Mouse (Mus musculus) liver, embryonic 16.5 days (tissue): ENCODE data around the gene Bag6. TPM values are rescaled to one million over a fixed set of nuclear protein-coding genes. Genes with fewer than 3 reads are reported as not detected.

Experiments
- ATAC-seq: fragments of 200-750 bp; cut with Nextera tagmentation; 2 replicates; pipeline ENCODE4 v1.8.0; 2017; ENCODE audit warnings: low read depth, mild to moderate bottlenecking, moderate number of reproducible peaks, moderate library complexity
- H3K27ac ChIP-seq: fragments of 300-500 bp; sonication (generic); 2 replicates; pipeline ENCODE4 v1.5.1; 2014; ENCODE audit warnings: mild to moderate bottlenecking, low read length
- H3K27me3 ChIP-seq: fragments of 300-500 bp; sonication (generic); 2 replicates; pipeline ENCODE4 v1.6.1; 2014; ENCODE audit warnings: low read depth, low read length, mixed read lengths; ENCODE audit not compliant: control insufficient read depth, insufficient read depth
- H3K36me3 ChIP-seq: fragments of 300-500 bp; sonication (generic); 2 replicates; pipeline ENCODE4 v1.6.1; 2014; ENCODE audit warnings: mild to moderate bottlenecking; ENCODE audit not compliant: control insufficient read depth, insufficient read depth
- H3K4me1 ChIP-seq: fragments of 300-500 bp; sonication (generic); 2 replicates; pipeline ENCODE4 v1.6.1; 2014; ENCODE audit warnings: low read depth, low read length, mixed read lengths; ENCODE audit not compliant: control insufficient read depth
- H3K4me2 ChIP-seq: fragments of 300-500 bp; sonication (generic); 2 replicates; pipeline ENCODE4 v1.6.1; 2014; ENCODE audit warnings: low read depth, low read length, mixed read lengths
- H3K4me3 ChIP-seq: fragments of 300-500 bp; sonication (generic); 2 replicates; pipeline ENCODE4 v1.5.1; 2014; ENCODE audit warnings: low read depth, mild to moderate bottlenecking, low read length
- H3K9ac ChIP-seq: fragments of 300-500 bp; sonication (generic); 2 replicates; pipeline ENCODE4 v1.6.1; 2014; ENCODE audit warnings: low read depth, low read length
- H3K9me3 ChIP-seq: fragments of 300-500 bp; sonication (generic); replicated peaks from 2 replicates; pipeline ENCODE4 v1.6.1; 2016; ENCODE audit warnings: low read length; ENCODE audit not compliant: control insufficient read depth
- whole genome bisulfite sequencing: fragments of 180-500 bp; shearing (Covaris S2); extraction: QIAGEN DNeasy Blood & Tissue Kit; methylation state at CpG from one replicate; pipeline ENCODE4 v1.1.7; 2014; ENCODE audit not compliant: insufficient replicate concordance; 5-methylcytosine and 5-hydroxymethylcytosine counted together
- polyA plus RNA-seq: library from polyadenylated mRNA; unstranded; fragments of >200 nt; fragmentation: Nextera tagmentation; extraction: Ambion mirVana; gene quantifications from 2 replicates; pipeline ENCODE4 v1.2.1, GENCODE M21; 2015

The Bag6 gene
- polyA plus RNA-seq, 1 experiment from 2014 or later, result 21.4 TPM

- Histone ChIP-seq H3K27ac (no peak overlapping the region), H3K9me3 (no peaks in the 10 kb centered on the region), H3K4me1 (peaks cover 21% of the 10 kb centered on the region), H3K27me3 (no peaks in the 10 kb centered on the region), H3K36me3 (peaks cover under 1% of the 10 kb centered on the region), H3K9ac (no peak overlapping the region), H3K4me3 (no peak overlapping the region), H3K4me2 (no peak overlapping the region)
- ATAC-seq, result no peak
- 85% methylated on average over 7 of the region's 7 CpGs for WGBS
Measured at GRCm38 (mm10) chr17:35133517-35133916, 1.5 kb upstream of the Bag6 start.

- Histone ChIP-seq H3K27me3 (no peaks in the 10 kb centered on the region), H3K9me3 (no peaks in the 10 kb centered on the region), H3K4me2 (peak overlapping the region; percentile 74), H3K27ac (peak overlapping the region; percentile 94), H3K4me1 (peaks cover 18% of the 10 kb centered on the region), H3K36me3 (peaks cover 17% of the 10 kb centered on the region), H3K9ac (peak overlapping the region; percentile 88), H3K4me3 (peak overlapping the region; percentile 85)
- WGBS, result under 1% methylated on average over 43 of the region's 43 CpGs
- peak; percentile 19 for ATAC-seq
Measured at GRCm38 (mm10) chr17:35135591-35136320, 778 bp downstream of the Bag6 start.

GRCm38 (mm10) chr17:35139269-35139668 lies 4.3 kb downstream of the Bag6 start:
- H3K4me2 ChIP-seq, result no peak overlapping the region
- peaks cover 18% of the 10 kb centered on the region for H3K4me1 ChIP-seq
- no peak overlapping the region for H3K27ac ChIP-seq
- no peaks in the 10 kb centered on the region for H3K27me3 ChIP-seq
- H3K36me3 ChIP-seq, result peaks cover 50% of the 10 kb centered on the region
- H3K9ac ChIP-seq, result no peak overlapping the region
- no peak overlapping the region for H3K4me3 ChIP-seq
- H3K9me3 ChIP-seq, result no peaks in the 10 kb centered on the region
- ATAC-seq, result no peak
- 89% methylated on average over 3 of the region's 3 CpGs for WGBS

GRCm38 (mm10) chr17:35140490-35140996 lies 5.6 kb downstream of the Bag6 start:
- H3K4me1 ChIP-seq, result peaks cover 16% of the 10 kb centered on the region
- no peak overlapping the region for H3K27ac ChIP-seq
- H3K4me2 ChIP-seq, result no peak overlapping the region
- H3K4me3 ChIP-seq, result no peak overlapping the region
- 81% methylated on average over 16 of the region's 16 CpGs for WGBS
- ATAC-seq, result no peak
- H3K9ac ChIP-seq, result no peak overlapping the region
- H3K36me3 ChIP-seq, result peaks cover 63% of the 10 kb centered on the region
- no peaks in the 10 kb centered on the region for H3K9me3 ChIP-seq
- no peaks in the 10 kb centered on the region for H3K27me3 ChIP-seq

- Histone ChIP-seq H3K4me1 (peaks cover 6% of the 10 kb centered on the region), H3K9ac (no peak overlapping the region), H3K9me3 (no peaks in the 10 kb centered on the region), H3K36me3 (peaks cover 75% of the 10 kb centered on the region), H3K4me3 (no peak overlapping the region), H3K27me3 (no peaks in the 10 kb centered on the region), H3K27ac (no peak overlapping the region), H3K4me2 (no peak overlapping the region)
- no peak for ATAC-seq
- 78% methylated on average over 6 of the region's 6 CpGs for WGBS
Measured at GRCm38 (mm10) chr17:35141971-35142370, 7.0 kb downstream of the Bag6 start.

- H3K4me1 ChIP-seq, result no peaks in the 10 kb centered on the region
- no peaks in the 10 kb centered on the region for H3K27me3 ChIP-seq
- no peak overlapping the region for H3K27ac ChIP-seq
- H3K4me2 ChIP-seq, result no peak overlapping the region
- no peaks in the 10 kb centered on the region for H3K9me3 ChIP-seq
- H3K4me3 ChIP-seq, result no peak overlapping the region
- no peak overlapping the region for H3K9ac ChIP-seq
- H3K36me3 ChIP-seq, result peaks cover 78% of the 10 kb centered on the region
- WGBS, result 88% methylated on average over 5 of the region's 5 CpGs
- ATAC-seq, result no peak
Measured at GRCm38 (mm10) chr17:35146139-35146538, 11.2 kb downstream of the Bag6 start.

GRCm38 (mm10) chr17:35147348-35147747 lies 12.4 kb downstream of the Bag6 start:
- WGBS, result 76% methylated on average over 3 of the region's 3 CpGs
- Histone ChIP-seq H3K27me3 (no peaks in the 10 kb centered on the region), H3K27ac (no peak overlapping the region), H3K9ac (no peak overlapping the region), H3K4me1 (no peaks in the 10 kb centered on the region), H3K4me2 (no peak overlapping the region), H3K36me3 (peaks cover 75% of the 10 kb centered on the region), H3K4me3 (no peak overlapping the region), H3K9me3 (no peaks in the 10 kb centered on the region)
- no peak for ATAC-seq

- Histone ChIP-seq H3K9ac (no peak overlapping the region), H3K4me3 (no peak overlapping the region), H3K36me3 (peaks cover 75% of the 10 kb centered on the region), H3K4me2 (no peak overlapping the region), H3K27ac (no peak overlapping the region), H3K27me3 (no peaks in the 10 kb centered on the region), H3K9me3 (no peaks in the 10 kb centered on the region), H3K4me1 (no peaks in the 10 kb centered on the region)
- WGBS, result 61% methylated on average over 5 of the region's 5 CpGs
- no peak for ATAC-seq
Measured at GRCm38 (mm10) chr17:35147922-35148639, 13.1 kb downstream of the Bag6 start.

GRCm38 (mm10) chr17:35152121-35152520 lies 17.1 kb downstream of the Bag6 start:
- no peak overlapping the region for H3K4me3 ChIP-seq
- no peak overlapping the region for H3K9ac ChIP-seq
- WGBS, result 87% methylated on average over 4 of the region's 4 CpGs
- no peaks in the 10 kb centered on the region for H3K27me3 ChIP-seq
- H3K4me2 ChIP-seq, result no peak overlapping the region
- H3K36me3 ChIP-seq, result peaks cover 77% of the 10 kb centered on the region
- H3K4me1 ChIP-seq, result no peaks in the 10 kb centered on the region
- H3K27ac ChIP-seq, result no peak overlapping the region
- H3K9me3 ChIP-seq, result no peaks in the 10 kb centered on the region
- ATAC-seq, result no peak
